Mouse (Mus musculus) embryonic fibroblast, embryonic 13.5 days (primary cell): Measurements from ENCODE around the gene Bmp2k. TPM values are rescaled to one million over a fixed set of nuclear protein-coding genes. Genes with fewer than 3 reads are reported as not detected.
"Not testable (repeated sequence)": the region's sequence is repeated elsewhere in the genome, so short reads cannot be mapped to it uniquely, and the experiment has no call there.

Experiments
- H3K27ac ChIP-seq: 2 replicates; pipeline ENCODE4 v1.5.1; 2012; ENCODE audit warnings: low read length, control low read depth, inconsistent platforms; ENCODE audit not compliant: insufficient read depth
- H3K4me1 ChIP-seq: 2 replicates; pipeline ENCODE4 v1.6.1; 2011; ENCODE audit warnings: low read length; ENCODE audit not compliant: control insufficient read depth, insufficient read depth
- H3K4me3 ChIP-seq: 2 replicates; pipeline ENCODE4 v1.5.1; 2011; ENCODE audit warnings: mild to moderate bottlenecking, control low read depth, low read length; ENCODE audit not compliant: insufficient read depth
- CTCF ChIP-seq: IDR thresholded peaks from 2 replicates; pipeline ENCODE4 v1.5.1; 2011; ENCODE audit warnings: mild to moderate bottlenecking, control low read depth, low read length, moderate library complexity, borderline replicate concordance; ENCODE audit not compliant: insufficient read depth
- POLR2A ChIP-seq: IDR thresholded peaks from 2 replicates; pipeline ENCODE4 v1.6.1; 2011; ENCODE audit warnings: low read depth, mild to moderate bottlenecking, control low read depth, low read length, moderate library complexity
- polyA plus RNA-seq: library from polyadenylated mRNA; stranded (reverse); fragments of >200 nt; gene quantifications from 2 replicates; pipeline ENCODE4 v1.2.4, GENCODE M21; 2011; ENCODE audit warnings: low read depth; ENCODE audit not compliant: missing spikeins, insufficient read length

Bmp2k gene
- polyA plus RNA-seq, 1 experiment: 13.6 TPM

GRCm38 (mm10) chr5:97015781-97016508 lies 18.5 kb downstream of the Bmp2k start:
- no peak overlapping the region for H3K27ac ChIP-seq
- TF ChIP-seq CTCF: no peak
- no peak for TF ChIP-seq POLR2A
- H3K4me3 ChIP-seq: no peak overlapping the region
- no peaks in the 10 kb centered on the region for H3K4me1 ChIP-seq

GRCm38 (mm10) chr5:97016842-97017577 lies 19.5 kb downstream of the Bmp2k start:
- Histone ChIP-seq H3K4me1 (no peaks in the 10 kb centered on the region), H3K4me3 (no peak overlapping the region), H3K27ac (no peak overlapping the region)
- TF ChIP-seq POLR2A (no peak), CTCF (no peak)

- TF ChIP-seq CTCF (no peak), POLR2A (no peak)
- H3K4me1 ChIP-seq: no peaks in the 10 kb centered on the region
- H3K4me3 ChIP-seq: no peak overlapping the region
- H3K27ac ChIP-seq: no peak overlapping the region
Measured at GRCm38 (mm10) chr5:97022305-97023278, 25.1 kb downstream of the Bmp2k start.

- H3K4me1 ChIP-seq: no peaks in the 10 kb centered on the region
- no peak overlapping the region for H3K27ac ChIP-seq
- no peak for TF ChIP-seq POLR2A
- TF ChIP-seq CTCF: no peak
- no peak overlapping the region for H3K4me3 ChIP-seq
Measured at GRCm38 (mm10) chr5:97024834-97025233, 27.3 kb downstream of the Bmp2k start.

GRCm38 (mm10) chr5:97025650-97026049 lies 28.2 kb downstream of the Bmp2k start:
- TF ChIP-seq CTCF: no peak
- no peak for TF ChIP-seq POLR2A
- H3K4me3 ChIP-seq: no peak overlapping the region

GRCm38 (mm10) chr5:97028004-97028403 lies 30.5 kb downstream of the Bmp2k start:
- H3K4me3 ChIP-seq: no peak overlapping the region
- TF ChIP-seq POLR2A (no peak), CTCF (no peak)
- no peak overlapping the region for H3K27ac ChIP-seq
- no peaks in the 10 kb centered on the region for H3K4me1 ChIP-seq

More at GRCm38 (mm10) chr5:97025650-97026049, 28.2 kb downstream of the Bmp2k start:
- H3K4me1 ChIP-seq: no peaks in the 10 kb centered on the region
- no peak overlapping the region for H3K27ac ChIP-seq

GRCm38 (mm10) chr5:97028840-97029239 lies 31.4 kb downstream of the Bmp2k start:
- H3K27ac ChIP-seq, H3K4me1 ChIP-seq, H3K4me3 ChIP-seq: not testable (repeated sequence)

GRCm38 (mm10) chr5:97031771-97032170 lies 34.3 kb downstream of the Bmp2k start:
- no peak for TF ChIP-seq POLR2A
- TF ChIP-seq CTCF: no peak
- no peak overlapping the region for H3K27ac ChIP-seq
- no peaks in the 10 kb centered on the region for H3K4me1 ChIP-seq
- no peak overlapping the region for H3K4me3 ChIP-seq

- TF ChIP-seq CTCF: no peak
- TF ChIP-seq POLR2A: no peak
- Histone ChIP-seq H3K4me1 (no peaks in the 10 kb centered on the region), H3K4me3 (no peak overlapping the region)
Measured at GRCm38 (mm10) chr5:97045260-97045659, 47.8 kb downstream of the Bmp2k start.

GRCm38 (mm10) chr5:97046680-97047079 lies 49.2 kb downstream of the Bmp2k start:
- no peak overlapping the region for H3K27ac ChIP-seq
- no peaks in the 10 kb centered on the region for H3K4me1 ChIP-seq
- TF ChIP-seq POLR2A: no peak
- TF ChIP-seq CTCF: no peak
- no peak overlapping the region for H3K4me3 ChIP-seq

More at GRCm38 (mm10) chr5:97045260-97045659, 47.8 kb downstream of the Bmp2k start:
- H3K27ac ChIP-seq: no peak overlapping the region
